Mouse (Mus musculus) myocyte (in vitro differentiated cells): ENCODE data around the gene Afg3l1. TPM values are rescaled to one million over a fixed set of nuclear protein-coding genes. Genes with fewer than 3 reads are reported as not detected.

Experiments
- H3K27me3 ChIP-seq: one replicate; pipeline ENCODE4 v1.6.1; 2011; ENCODE audit not compliant: control insufficient read depth, insufficient read depth, insufficient read length
- H3K36me3 ChIP-seq: one replicate; pipeline ENCODE4 v1.6.1; 2011; ENCODE audit not compliant: control insufficient read depth, insufficient read depth
- H3K4me2 ChIP-seq: one replicate; pipeline ENCODE4 v1.6.1; 2011; ENCODE audit warnings: low read depth, control low read depth
- H3K4me3 ChIP-seq: one replicate; pipeline ENCODE4 v1.5.1; 2011; ENCODE audit warnings: mild to moderate bottlenecking, control low read depth, moderate library complexity
- H3K79me2 ChIP-seq: one replicate; pipeline ENCODE4 v1.6.1; 2011; ENCODE audit not compliant: control insufficient read depth, insufficient read depth
- H3ac ChIP-seq: one replicate; pipeline ENCODE4 v1.6.1; 2011; ENCODE audit not compliant: control insufficient read depth, insufficient read length
- CEBPB ChIP-seq: IDR thresholded peaks from 2 replicates; pipeline ENCODE4 v1.6.1; 2011; ENCODE audit warnings: mild to moderate bottlenecking, moderate library complexity; ENCODE audit not compliant: poor library complexity, insufficient read depth, severe bottlenecking
- E2F4 ChIP-seq: IDR thresholded peaks from one replicate; pipeline ENCODE4 v1.6.1; 2011; ENCODE audit warnings: mild to moderate bottlenecking, control low read depth, moderate library complexity; ENCODE audit not compliant: insufficient read depth
- MAX ChIP-seq: IDR thresholded peaks from one replicate; pipeline ENCODE4 v1.6.1; 2011; ENCODE audit warnings: low read depth, mild to moderate bottlenecking, control low read depth
- MYOD1 ChIP-seq, 3 experiments: IDR thresholded peaks; one replicate each; pipeline ENCODE4 v1.6.1; 2011; ENCODE audit warnings: control low read depth in 2 of 3, low read depth in 2 of 3, mild to moderate bottlenecking in 2 of 3, moderate library complexity in 1 of 3; ENCODE audit not compliant: insufficient read length in 2 of 3, control insufficient read depth in 1 of 3
- MYOG ChIP-seq, 3 experiments: IDR thresholded peaks; one replicate each; pipeline ENCODE4 v1.6.1; 2011; ENCODE audit warnings: control low read depth in 2 of 3, low read depth in 2 of 3, mild to moderate bottlenecking in 2 of 3; ENCODE audit not compliant: insufficient read length in 2 of 3, control insufficient read depth in 1 of 3, insufficient read depth in 1 of 3
- POLR2A ChIP-seq: IDR thresholded peaks from one replicate; pipeline ENCODE4 v1.6.1; 2011; ENCODE audit warnings: low read depth, mild to moderate bottlenecking, control low read depth, moderate library complexity; ENCODE audit not compliant: insufficient read length
- POLR2AphosphoS2 ChIP-seq: IDR thresholded peaks from one replicate; pipeline ENCODE4 v1.6.1; 2011; ENCODE audit warnings: low read depth, control low read depth; ENCODE audit not compliant: insufficient read length
- REST ChIP-seq: IDR thresholded peaks from one replicate; pipeline ENCODE4 v1.6.1; 2011; ENCODE audit warnings: mild to moderate bottlenecking, control low read depth, moderate library complexity; ENCODE audit not compliant: insufficient read depth, insufficient read length
- SRF ChIP-seq: IDR thresholded peaks from one replicate; pipeline ENCODE4 v1.6.1; 2011; ENCODE audit warnings: low read depth; ENCODE audit not compliant: control insufficient read depth, insufficient read length
- TCF12 ChIP-seq: IDR thresholded peaks from one replicate; pipeline ENCODE4 v1.6.1; 2011; ENCODE audit warnings: mild to moderate bottlenecking, control low read depth; ENCODE audit not compliant: poor library complexity, insufficient read depth, severe bottlenecking
- TCF3 ChIP-seq: IDR thresholded peaks from one replicate; pipeline ENCODE4 v1.6.1; 2011; ENCODE audit warnings: low read depth, control low read depth; ENCODE audit not compliant: insufficient read length
- USF1 ChIP-seq: IDR thresholded peaks from one replicate; pipeline ENCODE4 v1.6.1; 2011; ENCODE audit warnings: low read depth, mild to moderate bottlenecking, control low read depth, moderate library complexity
- polyA plus RNA-seq: library from polyadenylated mRNA; unstranded; fragments of >200 nt; fragmentation: generic; extraction: Trizol; gene quantifications from one replicate; pipeline ENCODE4 v1.2.1, GENCODE M21; 2012; ENCODE audit warnings: missing spikeins

Gene Afg3l1
- polyA plus RNA-seq, 1 experiment = 35.0 TPM

DNA sequence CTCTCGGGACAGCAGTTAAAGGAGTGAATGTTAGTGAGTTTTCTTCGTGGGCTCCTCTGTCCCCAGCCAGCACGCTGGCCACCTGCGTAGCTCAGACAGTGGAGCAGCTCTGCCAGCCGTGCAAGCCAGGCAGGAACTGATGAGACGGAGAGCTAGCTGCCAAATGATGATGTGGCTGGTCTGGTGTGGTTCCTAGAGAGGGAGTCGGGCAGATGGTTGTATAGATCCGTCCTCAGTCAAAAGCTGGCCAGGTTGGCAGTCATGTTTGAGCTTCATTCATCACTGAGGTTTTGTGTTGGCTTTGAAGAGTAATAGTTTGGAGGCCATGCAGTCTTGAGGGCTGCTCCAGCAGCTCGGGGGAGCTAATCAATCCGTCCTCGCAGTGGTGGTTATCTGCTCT, 21.3 kb downstream of the Afg3l1 start:
- Histone ChIP-seq H3K79me2 (no peaks in the 10 kb centered on the region), H3K27me3 (no peaks in the 10 kb centered on the region), H3K36me3 (peaks cover 50% of the 10 kb centered on the region), H3K4me2 (no peak overlapping the region), H3K4me3 (no peak overlapping the region), H3ac (no peak overlapping the region)
- TF ChIP-seq REST = no peak
- no peak for TF ChIP-seq POLR2AphosphoS2
- no peak for TF ChIP-seq SRF
- TF ChIP-seq MAX = no peak
- TF ChIP-seq CEBPB = no peak
- no peak for TF ChIP-seq POLR2A
- no peak for TF ChIP-seq TCF12
- no peak for TF ChIP-seq E2F4

DNA sequence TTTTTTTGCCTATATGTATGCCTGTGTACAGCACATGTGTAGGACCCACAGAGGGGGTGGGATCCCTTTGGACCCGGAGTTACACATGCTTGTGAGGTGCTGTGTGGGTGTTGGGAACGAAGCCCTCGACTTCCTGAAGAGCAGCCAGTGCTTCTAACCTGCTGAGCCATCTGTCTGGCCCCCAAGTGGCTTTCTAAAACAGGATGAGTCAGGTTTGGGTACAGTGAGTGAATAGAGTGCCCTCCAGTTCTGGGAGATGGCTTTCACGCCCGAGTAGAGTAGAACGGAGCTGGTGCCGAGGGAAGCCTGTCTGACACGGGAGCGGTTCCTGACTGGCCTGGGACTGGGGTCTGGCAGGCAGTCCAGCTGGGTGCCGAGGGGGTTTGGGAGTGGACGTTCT, 21.9 kb downstream of the Afg3l1 start:
- Histone ChIP-seq H3ac (no peak overlapping the region), H3K4me3 (no peak overlapping the region), H3K27me3 (no peaks in the 10 kb centered on the region), H3K4me2 (no peak overlapping the region), H3K79me2 (no peaks in the 10 kb centered on the region), H3K36me3 (peaks cover 46% of the 10 kb centered on the region)
- TF ChIP-seq E2F4 = no peak
- TF ChIP-seq TCF3 = no peak
- TF ChIP-seq POLR2A = no peak
- TF ChIP-seq SRF = no peak
- TF ChIP-seq MYOG (IDR thresholded peaks at IDR 0.05; ENCODE audit: control insufficient read depth in 1 of 3, insufficient read depth in 1 of 3, insufficient read length in 2 of 3, low read depth in 2 of 3) = no peak
- TF ChIP-seq REST = no peak
- TF ChIP-seq USF1 = no peak
- no peak for TF ChIP-seq MYOD1 (IDR thresholded peaks at IDR 0.05; ENCODE audit: control insufficient read depth in 1 of 3, insufficient read length in 2 of 3, low read depth in 2 of 3)
- TF ChIP-seq MAX = no peak
- no peak for TF ChIP-seq CEBPB
- no peak for TF ChIP-seq POLR2AphosphoS2
- TF ChIP-seq TCF12 = no peak

DNA sequence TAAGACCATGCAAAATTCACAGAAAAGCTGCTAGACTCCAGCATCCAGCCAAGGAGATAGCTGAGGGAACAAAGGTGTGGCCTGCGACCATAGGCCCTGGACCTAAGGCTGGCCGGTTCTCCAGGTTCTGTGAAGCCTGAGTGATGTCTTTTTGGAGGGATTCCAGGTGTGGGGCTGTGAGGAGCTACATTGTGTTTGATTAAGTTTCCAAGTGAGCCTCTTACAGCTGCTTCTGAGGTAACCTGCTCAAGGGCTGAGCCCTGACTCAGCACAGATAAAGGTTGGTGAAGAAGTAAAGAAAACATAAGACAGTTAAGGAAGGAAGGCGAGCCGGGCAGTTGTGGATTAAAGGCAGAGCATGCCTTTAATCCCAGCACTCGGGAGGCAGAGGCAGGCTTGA, 24.5 kb downstream of the Afg3l1 start:
- TF ChIP-seq REST (no peak), MYOG (IDR thresholded peaks at IDR 0.05; ENCODE audit: control insufficient read depth in 1 of 3, insufficient read depth in 1 of 3, insufficient read length in 2 of 3, low read depth in 2 of 3) (no peak), POLR2AphosphoS2 (no peak), SRF (no peak), USF1 (no peak), MAX (no peak), CEBPB (no peak), POLR2A (no peak), TCF3 (no peak)
- Histone ChIP-seq H3ac (no peak overlapping the region), H3K36me3 (peaks cover 28% of the 10 kb centered on the region)

DNA sequence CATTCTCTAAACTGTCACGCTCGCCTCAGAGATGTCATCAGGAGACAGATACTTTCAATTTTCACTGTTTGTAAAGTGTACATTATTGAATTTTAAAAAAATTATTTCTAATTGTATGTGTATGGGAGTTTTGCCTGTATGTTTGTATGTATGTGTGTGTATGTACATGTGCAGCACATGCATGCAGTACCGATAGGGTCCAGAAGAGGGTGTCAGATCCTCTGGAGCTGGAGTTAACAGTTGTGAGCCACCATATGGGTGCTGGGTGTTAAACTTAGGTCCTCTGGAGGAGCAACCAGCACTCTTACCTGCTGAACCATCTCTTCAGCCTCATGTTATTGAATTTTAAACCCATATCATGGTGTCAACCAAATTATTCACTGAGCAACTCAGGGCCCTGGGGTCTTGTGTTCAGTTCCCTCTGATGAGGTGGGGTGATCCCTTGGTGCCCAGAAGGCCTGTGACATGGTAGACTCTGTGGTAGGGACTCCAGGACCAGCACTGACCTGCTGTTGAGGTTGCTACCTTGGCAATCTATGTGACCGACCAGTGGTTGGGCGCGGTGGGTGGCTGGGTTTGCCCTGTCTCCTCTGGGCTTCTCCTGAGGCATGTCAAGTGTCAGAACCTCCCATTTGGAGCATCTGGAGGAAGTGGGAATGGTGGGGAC, 26.2 kb downstream of the Afg3l1 start:
- no peak for TF ChIP-seq MYOD1 (IDR thresholded peaks at IDR 0.05; ENCODE audit: control insufficient read depth in 1 of 3, insufficient read length in 2 of 3, low read depth in 2 of 3)
- TF ChIP-seq TCF3 = no peak
- peak; percentile 20 for TF ChIP-seq POLR2AphosphoS2
- peaks cover 25% of the 10 kb centered on the region for H3K36me3 ChIP-seq
- H3K27me3 ChIP-seq = no peaks in the 10 kb centered on the region
- no peak overlapping the region for H3K4me3 ChIP-seq
- no peak overlapping the region for H3K4me2 ChIP-seq
- no peaks in the 10 kb centered on the region for H3K79me2 ChIP-seq
- no peak overlapping the region for H3ac ChIP-seq

More for the DNA sequence above, 24.5 kb downstream of the Afg3l1 start:
- Histone ChIP-seq H3K27me3 (no peaks in the 10 kb centered on the region), H3K4me2 (no peak overlapping the region), H3K4me3 (no peak overlapping the region), H3K79me2 (no peaks in the 10 kb centered on the region)

DNA sequence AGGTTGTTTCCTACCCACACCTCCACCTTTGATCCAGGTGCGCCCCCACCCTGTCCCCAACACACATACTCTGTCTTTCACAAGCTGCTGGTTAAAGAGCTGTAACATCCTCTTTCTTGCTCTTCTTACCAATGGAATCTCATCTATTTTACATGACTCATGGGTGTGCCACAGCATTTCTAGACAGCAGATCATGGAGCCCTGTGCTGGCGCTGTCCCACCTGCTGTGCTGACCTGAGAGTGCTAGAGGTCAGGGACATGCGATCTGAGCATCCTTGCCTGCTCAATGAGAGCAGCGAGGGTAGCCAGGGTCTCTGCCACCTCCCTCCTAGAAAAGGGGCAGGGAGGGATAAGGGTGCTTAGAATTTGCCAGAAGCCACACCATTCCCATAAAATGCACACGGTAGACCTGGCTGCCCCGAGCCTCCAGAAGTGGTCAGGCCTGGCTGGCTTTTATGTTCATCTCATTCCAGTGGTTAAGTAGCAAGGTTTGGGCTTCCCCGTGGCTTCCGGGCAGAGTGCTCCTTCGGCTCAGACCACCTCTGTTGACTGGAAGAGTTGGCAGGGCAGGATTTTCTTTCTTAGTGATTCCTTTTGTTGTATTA, 27.0 kb downstream of the Afg3l1 start:
- Histone ChIP-seq H3K4me2 (no peak overlapping the region), H3K27me3 (no peaks in the 10 kb centered on the region), H3K79me2 (no peaks in the 10 kb centered on the region), H3K4me3 (no peak overlapping the region), H3ac (no peak overlapping the region), H3K36me3 (peaks cover 22% of the 10 kb centered on the region)
- TF ChIP-seq MYOD1 (IDR thresholded peaks at IDR 0.05; ENCODE audit: control insufficient read depth in 1 of 3, insufficient read length in 2 of 3, low read depth in 2 of 3) (peak in 1 of 3 experiments; percentile 78), MYOG (IDR thresholded peaks at IDR 0.05; ENCODE audit: control insufficient read depth in 1 of 3, insufficient read depth in 1 of 3, insufficient read length in 2 of 3, low read depth in 2 of 3) (peak in 2 of 3 experiments; percentile 8 to 71), SRF (no peak)
